Mouse (Mus musculus) stomach, embryonic 14.5 days (tissue): ENCODE measurements around the gene Prss40. TPM values are rescaled to one million over a fixed set of nuclear protein-coding genes. Genes with fewer than 3 reads are reported as not detected.

Source experiments
- ATAC-seq: fragments of 200-750 bp; cut with Nextera tagmentation; 2 replicates; pipeline ENCODE4 v1.8.0; 2017; ENCODE audit warnings: low read depth, moderate TSS enrichment; ENCODE audit not compliant: insufficient number of reproducible peaks, insufficient read depth, low FRiP score
- H3K27ac ChIP-seq: fragments of 300-500 bp; sonication (generic); 2 replicates; pipeline ENCODE4 v1.5.1; 2014; ENCODE audit warnings: mild to moderate bottlenecking, low read length, moderate library complexity, mixed read lengths
- H3K27me3 ChIP-seq: fragments of 300-500 bp; sonication (generic); 2 replicates; pipeline ENCODE4 v1.6.1; 2014; ENCODE audit warnings: low read length, control low read depth, mixed read lengths; ENCODE audit not compliant: control insufficient read depth, insufficient read depth
- H3K36me3 ChIP-seq: fragments of 300-500 bp; sonication (generic); 2 replicates; pipeline ENCODE4 v1.6.1; 2014; ENCODE audit warnings: mild to moderate bottlenecking, control low read depth, low read length, moderate library complexity, mixed read lengths; ENCODE audit not compliant: control insufficient read depth, insufficient read depth
- H3K4me1 ChIP-seq: fragments of 300-500 bp; sonication (generic); 2 replicates; pipeline ENCODE4 v1.6.1; 2014; ENCODE audit warnings: low read length, control low read depth, mixed read lengths; ENCODE audit not compliant: control insufficient read depth, insufficient read depth
- H3K4me2 ChIP-seq: fragments of 300-500 bp; sonication (generic); replicated peaks from 2 replicates; pipeline ENCODE4 v1.6.1; 2014; ENCODE audit warnings: low read depth, low read length, control low read depth
- H3K4me3 ChIP-seq: fragments of 300-500 bp; sonication (generic); 2 replicates; pipeline ENCODE4 v1.5.1; 2014; ENCODE audit warnings: low read depth, low read length, control low read depth
- H3K9ac ChIP-seq: fragments of 300-500 bp; sonication (generic); replicated peaks from 2 replicates; pipeline ENCODE4 v1.6.1; 2014; ENCODE audit warnings: low read depth, mild to moderate bottlenecking, control low read depth, low read length, moderate library complexity, mixed read lengths
- H3K9me3 ChIP-seq: fragments of 300-500 bp; sonication (generic); 2 replicates; pipeline ENCODE4 v1.6.1; 2016; ENCODE audit warnings: low read depth, low read length, control low read depth; ENCODE audit not compliant: control insufficient read depth
- WGBS: fragments of 180-500 bp; shearing (Covaris S2); extraction: QIAGEN DNeasy Blood & Tissue Kit; methylation state at CpG from one replicate; pipeline ENCODE4 v1.1.7; 2014; 5-methylcytosine and 5-hydroxymethylcytosine counted together
- polyA plus RNA-seq: library from polyadenylated mRNA; unstranded; fragments of >200 nt; fragmentation: Nextera tagmentation; extraction: Ambion mirVana; gene quantifications from 2 replicates; pipeline ENCODE4 v1.2.1, GENCODE M21; 2014

The Prss40 gene
- polyA plus RNA-seq, 1 experiment from 2014 or later = not detected

GRCm38 (mm10) chr1:34579782-34580356 is 19.1 kb upstream of the Prss40 start:
- peak overlapping the region; percentile 24 for H3K4me3 ChIP-seq
- ATAC-seq = no peak

GRCm38 (mm10) chr1:34578851-34579781 is 18.4 kb upstream of the Prss40 start, which contains the start of gene Amer3:
Gene Amer3 (plus strand): TSS chr1:34579657.
- Histone ChIP-seq H3K9ac (no peak within 1 kb of the TSS), H3K4me2 (peak within 1 kb of the TSS; percentile 53), H3K9me3 (no peaks in the 10 kb centered on the region), H3K36me3 (no peaks in the 10 kb centered on the region), H3K27me3 (peaks cover 8% of the 10 kb centered on the region; the same call in 1 of the 2 replicates), H3K27ac (no peak within 1 kb of the TSS), H3K4me1 (no peaks in the 10 kb centered on the region), H3K4me3 (peak within 1 kb of the TSS; percentile 24)
- WGBS = under 1% methylated on average over 48 of the region's 53 CpGs
- ATAC-seq = peak; percentile 89

More at GRCm38 (mm10) chr1:34579782-34580356, 19.1 kb upstream of the Prss40 start:
- peak overlapping the region; percentile 53 for H3K4me2 ChIP-seq
- H3K36me3 ChIP-seq = no peaks in the 10 kb centered on the region
- no peak overlapping the region for H3K27ac ChIP-seq
- H3K9ac ChIP-seq = no peak overlapping the region
- H3K4me1 ChIP-seq = no peaks in the 10 kb centered on the region
- peaks cover 8% of the 10 kb centered on the region; the same call in 1 of the 2 replicates for H3K27me3 ChIP-seq
- WGBS = 2% methylated on average over 18 of the region's 18 CpGs
- H3K9me3 ChIP-seq = no peaks in the 10 kb centered on the region

- H3K36me3 ChIP-seq = no peaks in the 10 kb centered on the region
- H3K4me1 ChIP-seq = no peaks in the 10 kb centered on the region
- H3K9me3 ChIP-seq = no peaks in the 10 kb centered on the region
- H3K4me3 ChIP-seq = no peak overlapping the region
- H3K27ac ChIP-seq = no peak overlapping the region
- H3K4me2 ChIP-seq = no peak overlapping the region
- 0 out of 2 replicates have a peak, but pooled peaks cover under 1% of the 10 kb centered on the region for H3K27me3 ChIP-seq
- 72% methylated on average over 6 of the region's 6 CpGs for WGBS
- no peak overlapping the region for H3K9ac ChIP-seq
- ATAC-seq = no peak
Measured at GRCm38 (mm10) chr1:34573221-34573620, 12.5 kb upstream of the Prss40 start.

GRCm38 (mm10) chr1:34571431-34571830 is 10.7 kb upstream of the Prss40 start:
- WGBS = 80% methylated on average over 6 of the region's 6 CpGs
- Histone ChIP-seq H3K9me3 (no peaks in the 10 kb centered on the region), H3K4me3 (no peak overlapping the region), H3K36me3 (no peaks in the 10 kb centered on the region), H3K27ac (no peak overlapping the region), H3K9ac (no peak overlapping the region), H3K4me2 (no peak overlapping the region), H3K4me1 (no peaks in the 10 kb centered on the region), H3K27me3 (no peaks in the 10 kb centered on the region)
- no peak for ATAC-seq

- Histone ChIP-seq H3K9me3 (no peaks in the 10 kb centered on the region), H3K27ac (no peak overlapping the region), H3K36me3 (no peaks in the 10 kb centered on the region), H3K4me2 (no peak overlapping the region), H3K4me3 (no peak overlapping the region), H3K9ac (no peak overlapping the region), H3K27me3 (no peaks in the 10 kb centered on the region), H3K4me1 (no peaks in the 10 kb centered on the region)
- WGBS = 93% methylated on average over 2 of the region's 2 CpGs
- no peak for ATAC-seq
Measured at GRCm38 (mm10) chr1:34569876-34570275, 9.1 kb upstream of the Prss40 start.

- no peaks in the 10 kb centered on the region for H3K9me3 ChIP-seq
- H3K9ac ChIP-seq = no peak overlapping the region
- H3K36me3 ChIP-seq = no peaks in the 10 kb centered on the region
- 93% methylated on average over 2 of the region's 2 CpGs for WGBS
- no peak overlapping the region for H3K4me3 ChIP-seq
- no peaks in the 10 kb centered on the region for H3K4me1 ChIP-seq
- H3K27ac ChIP-seq = no peak overlapping the region
- no peak for ATAC-seq
- H3K4me2 ChIP-seq = no peak overlapping the region
- no peaks in the 10 kb centered on the region for H3K27me3 ChIP-seq
Measured at GRCm38 (mm10) chr1:34568120-34568519, 7.4 kb upstream of the Prss40 start.

- ATAC-seq = no peak
- H3K36me3 ChIP-seq = no peaks in the 10 kb centered on the region
- no peak overlapping the region for H3K9ac ChIP-seq
- no peak overlapping the region for H3K27ac ChIP-seq
- H3K27me3 ChIP-seq = no peaks in the 10 kb centered on the region
- 83% methylated on average over 8 of the region's 8 CpGs for WGBS
- H3K4me1 ChIP-seq = no peaks in the 10 kb centered on the region
- H3K4me3 ChIP-seq = no peak overlapping the region
- no peak overlapping the region for H3K4me2 ChIP-seq
- no peaks in the 10 kb centered on the region for H3K9me3 ChIP-seq
Measured at GRCm38 (mm10) chr1:34564383-34565045, 3.8 kb upstream of the Prss40 start.

GRCm38 (mm10) chr1:34554275-34554674 is 6.5 kb downstream of the Prss40 start:
- Histone ChIP-seq H3K9me3 (no peaks in the 10 kb centered on the region), H3K27ac (no peak overlapping the region), H3K4me3 (no peak overlapping the region), H3K36me3 (no peaks in the 10 kb centered on the region), H3K9ac (no peak overlapping the region), H3K4me2 (no peak overlapping the region), H3K4me1 (no peaks in the 10 kb centered on the region), H3K27me3 (no peaks in the 10 kb centered on the region)
- no peak for ATAC-seq
- WGBS = 78% methylated on average over 7 of the region's 7 CpGs
